Mouse (Mus musculus) heart, embryonic 14.5 days (tissue): Measurements from ENCODE around the gene Actr2. TPM values are rescaled to one million over a fixed set of nuclear protein-coding genes. Genes with fewer than 3 reads are reported as not detected.
A peak's percentile ranks its signal among the peaks of the same experiment; 100 is the strongest.
"Not testable (repeated sequence)": the region's sequence is repeated elsewhere in the genome, so short reads cannot be mapped to it uniquely, and the experiment has no call there.

Source experiments
- ATAC-seq: fragments of 200-750 bp; cut with Nextera tagmentation; 2 replicates; pipeline ENCODE4 v1.8.0; 2017; ENCODE audit warnings: low read depth, moderate TSS enrichment; ENCODE audit not compliant: insufficient number of reproducible peaks, insufficient read depth, low FRiP score
- H3K27ac ChIP-seq, 2 experiments: fragments of 200-500 bp in 1 of 2; fragments of 300-500 bp in 1 of 2; sonication (generic) in 1 of 2; replicated peaks in 1 of 2; 2 replicates each; pipeline ENCODE4 v1.5.1; 2012 to 2014; ENCODE audit warnings: low read depth in 2 of 2, low read length in 2 of 2, control low read depth in 1 of 2, mild to moderate bottlenecking in 1 of 2, mixed read lengths in 1 of 2; ENCODE audit not compliant: control insufficient read depth in 1 of 2, insufficient read depth in 1 of 2
- H3K27me3 ChIP-seq: fragments of 300-500 bp; sonication (generic); 2 replicates; pipeline ENCODE4 v1.6.1; 2014; ENCODE audit warnings: mild to moderate bottlenecking, low read length, control low read depth; ENCODE audit not compliant: control insufficient read depth, insufficient read depth
- H3K36me3 ChIP-seq: fragments of 300-500 bp; sonication (generic); 2 replicates; pipeline ENCODE4 v1.6.1; 2014; ENCODE audit warnings: mild to moderate bottlenecking, control low read depth, low read length, mixed read lengths; ENCODE audit not compliant: control insufficient read depth, insufficient read depth
- H3K4me1 ChIP-seq, 2 experiments: fragments of 200-500 bp in 1 of 2; fragments of 300-500 bp in 1 of 2; sonication (generic) in 1 of 2; 2 replicates each; pipeline ENCODE4 v1.6.1; 2012 to 2014; ENCODE audit warnings: low read length in 2 of 2, control low read depth in 1 of 2, mixed read lengths in 1 of 2; ENCODE audit not compliant: control insufficient read depth in 2 of 2, insufficient read depth in 2 of 2
- H3K4me2 ChIP-seq: fragments of 300-500 bp; sonication (generic); 2 replicates; pipeline ENCODE4 v1.6.1; 2014; ENCODE audit warnings: mild to moderate bottlenecking, low read length
- H3K4me3 ChIP-seq, 2 experiments: fragments of 200-500 bp in 1 of 2; fragments of 300-500 bp in 1 of 2; sonication (generic) in 1 of 2; 2 replicates each; pipeline ENCODE4 v1.5.1; 2012 to 2014; ENCODE audit warnings: low read length in 2 of 2, mild to moderate bottlenecking in 2 of 2, control low read depth in 1 of 2, low read depth in 1 of 2, moderate library complexity in 1 of 2; ENCODE audit not compliant: control insufficient read depth in 1 of 2, insufficient read depth in 1 of 2
- H3K9ac ChIP-seq: fragments of 300-500 bp; sonication (generic); 2 replicates; pipeline ENCODE4 v1.6.1; 2014; ENCODE audit warnings: mild to moderate bottlenecking, low read length
- H3K9me3 ChIP-seq: fragments of 300-500 bp; sonication (generic); 2 replicates; pipeline ENCODE4 v1.6.1; 2016; ENCODE audit warnings: low read length, control low read depth; ENCODE audit not compliant: control insufficient read depth
- WGBS: fragments of 180-500 bp; shearing (Covaris S2); extraction: QIAGEN DNeasy Blood & Tissue Kit; methylation state at CpG from one replicate; pipeline ENCODE4 v1.1.7; 2014; 5-methylcytosine and 5-hydroxymethylcytosine counted together
- polyA plus RNA-seq: library from polyadenylated mRNA; unstranded; fragments of >200 nt; fragmentation: Nextera tagmentation; extraction: Ambion mirVana; gene quantifications from 2 replicates; pipeline ENCODE4 v1.2.1, GENCODE M21; 2014

The Actr2 gene
- polyA plus RNA-seq, 1 experiment from 2014 or later = 48.9 TPM

GRCm38 (mm10) chr11:20136314-20136713, 23.6 kb upstream of the Actr2 start:
- no peaks in the 10 kb centered on the region for H3K27me3 ChIP-seq
- H3K9ac ChIP-seq = no peak overlapping the region
- WGBS = 86% methylated on average over 6 of the region's 6 CpGs
- H3K27ac ChIP-seq = no peak overlapping the region
- no peak overlapping the region for H3K4me2 ChIP-seq
- no peak overlapping the region for H3K4me3 ChIP-seq
- no peak for ATAC-seq
- H3K9me3 ChIP-seq = no peaks in the 10 kb centered on the region
- peaks cover 0 to 3% of the 10 kb centered on the region in 2 experiments; a peak in 1 of 4 replicates for H3K4me1 ChIP-seq
- H3K36me3 ChIP-seq = no peaks in the 10 kb centered on the region

- not testable (repeated sequence) for H3K36me3 ChIP-seq, H3K4me1 ChIP-seq, H3K4me3 ChIP-seq, H3K4me2 ChIP-seq, H3K27me3 ChIP-seq, H3K9me3 ChIP-seq, H3K9ac ChIP-seq, H3K27ac ChIP-seq, ATAC-seq
- WGBS = 67% methylated on average over 3 of the region's 3 CpGs
These were observed 22.2 kb upstream of the Actr2 start for GRCm38 (mm10) chr11:20134869-20135268.

GRCm38 (mm10) chr11:20133721-20134120, 21.0 kb upstream of the Actr2 start:
- H3K27me3 ChIP-seq = no peaks in the 10 kb centered on the region
- H3K4me1 ChIP-seq = peaks cover 0 to 3% of the 10 kb centered on the region in 2 experiments; a peak in 1 of 4 replicates
- H3K9ac ChIP-seq = no peak overlapping the region
- H3K4me3 ChIP-seq = no peak overlapping the region
- H3K9me3 ChIP-seq = no peaks in the 10 kb centered on the region
- no peak overlapping the region for H3K27ac ChIP-seq
- no peak for ATAC-seq
- H3K4me2 ChIP-seq = no peak overlapping the region
- WGBS = 69% methylated on average over 1 of the region's 1 CpGs
- H3K36me3 ChIP-seq = no peaks in the 10 kb centered on the region

GRCm38 (mm10) chr11:20132955-20133562, 20.3 kb upstream of the Actr2 start:
- no peaks in the 10 kb centered on the region for H3K36me3 ChIP-seq
- WGBS = 28% methylated on average over 12 of the region's 12 CpGs
- ATAC-seq = no peak
- no peak overlapping the region for H3K27ac ChIP-seq
- H3K9me3 ChIP-seq = no peaks in the 10 kb centered on the region
- H3K4me1 ChIP-seq = peaks cover 0 to 3% of the 10 kb centered on the region in 2 experiments; a peak in 1 of 4 replicates
- H3K9ac ChIP-seq = peak overlapping the region; percentile 47; the same call in 1 of the 2 replicates
- peak overlapping the region; percentile 59 for H3K4me2 ChIP-seq
- H3K27me3 ChIP-seq = no peaks in the 10 kb centered on the region
- H3K4me3 ChIP-seq = peak overlapping the region; percentile 15 to 16; a peak in 2 of 4 replicates

- WGBS = 54% methylated on average over 10 of the region's 10 CpGs
- no peak overlapping the region for H3K9ac ChIP-seq
- H3K4me2 ChIP-seq = no peak overlapping the region
- no peak overlapping the region for H3K4me3 ChIP-seq
- H3K9me3 ChIP-seq = no peaks in the 10 kb centered on the region
- no peaks in the 10 kb centered on the region for H3K27me3 ChIP-seq
- no peaks in the 10 kb centered on the region for H3K4me1 ChIP-seq
- H3K27ac ChIP-seq = no peak overlapping the region
- no peaks in the 10 kb centered on the region for H3K36me3 ChIP-seq
- ATAC-seq = no peak
These were observed 14.2 kb upstream of the Actr2 start for GRCm38 (mm10) chr11:20126673-20127516.

GRCm38 (mm10) chr11:20125423-20125822, 12.7 kb upstream of the Actr2 start:
- WGBS = 63% methylated on average over 1 of the region's 1 CpGs
- ATAC-seq = no peak
- H3K27ac ChIP-seq = no peak overlapping the region

GRCm38 (mm10) chr11:20116701-20117100, 4.0 kb upstream of the Actr2 start:
- H3K9me3 ChIP-seq = no peaks in the 10 kb centered on the region
- H3K27me3 ChIP-seq = no peaks in the 10 kb centered on the region
- no peak overlapping the region for H3K4me2 ChIP-seq
- no peak overlapping the region for H3K4me3 ChIP-seq
- 89% methylated on average over 4 of the region's 4 CpGs for WGBS
- no peak overlapping the region for H3K9ac ChIP-seq
- no peak for ATAC-seq
- H3K4me1 ChIP-seq = peaks cover 2 to 8% of the 10 kb centered on the region in 2 experiments; a peak in 3 of 4 replicates
- no peak overlapping the region for H3K27ac ChIP-seq
- no peaks in the 10 kb centered on the region for H3K36me3 ChIP-seq

More at GRCm38 (mm10) chr11:20125423-20125822, 12.7 kb upstream of the Actr2 start:
- Histone ChIP-seq H3K4me1 (no peaks in the 10 kb centered on the region), H3K9ac (no peak overlapping the region), H3K4me2 (no peak overlapping the region), H3K4me3 (no peak overlapping the region), H3K9me3 (no peaks in the 10 kb centered on the region), H3K36me3 (no peaks in the 10 kb centered on the region), H3K27me3 (no peaks in the 10 kb centered on the region)
